Mouse (Mus musculus): ENCODE results near the gene Art5.

DNA sequence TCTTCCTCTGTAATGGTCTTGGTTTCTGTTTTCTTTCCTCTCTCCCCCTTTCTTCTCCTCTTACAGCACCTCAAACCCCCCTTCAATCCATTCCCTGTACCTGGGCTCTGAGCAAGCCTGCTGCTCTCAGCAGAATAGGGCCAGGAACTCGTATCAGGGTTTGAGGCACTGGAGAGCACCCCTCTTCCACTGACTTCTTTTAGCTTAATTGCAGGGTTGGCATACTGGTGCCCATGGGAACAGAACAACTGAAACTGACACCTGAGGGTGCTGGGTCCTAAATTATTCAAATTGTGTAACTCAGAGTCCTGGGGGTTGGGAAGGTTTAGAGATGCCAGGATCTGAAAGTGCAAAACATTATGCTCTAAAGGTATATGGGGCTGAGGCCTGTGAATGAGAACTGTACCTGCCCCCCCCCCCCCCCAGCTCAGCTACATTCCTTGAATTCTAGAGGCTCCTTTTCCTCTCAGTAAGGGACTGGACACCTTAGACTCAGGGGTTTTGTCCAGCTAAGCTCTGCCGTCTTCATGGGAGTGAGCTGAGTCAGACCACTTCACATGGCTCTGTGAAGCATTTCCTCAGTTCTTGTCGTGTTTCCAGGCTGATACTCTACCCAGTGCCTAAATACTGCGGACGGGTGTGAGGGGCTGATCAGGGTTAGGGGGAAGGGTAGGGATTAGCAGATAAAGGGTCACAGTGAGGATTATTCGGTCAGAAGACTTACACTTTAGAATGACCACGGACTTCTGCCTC, 7.5 kb upstream of the Art5 start, which contains the start of gene Chrna10:
- TF ChIP-seq CTCF (IDR thresholded peaks at IDR 0.05) (no peak), POLR2A (IDR thresholded peaks at IDR 0.05; ENCODE audit: insufficient read depth, low read depth, low read length) (no peak)

Measured in heart, adult 2 months (tissue).